Mouse (Mus musculus): ENCODE results near the gene Ckb. TPM values are rescaled to one million over a fixed set of nuclear protein-coding genes. Genes with fewer than 3 reads are reported as not detected.

Gene Ckb
- polyA plus RNA-seq, 2 experiments, result 26.1 to 26.5 TPM

DNA sequence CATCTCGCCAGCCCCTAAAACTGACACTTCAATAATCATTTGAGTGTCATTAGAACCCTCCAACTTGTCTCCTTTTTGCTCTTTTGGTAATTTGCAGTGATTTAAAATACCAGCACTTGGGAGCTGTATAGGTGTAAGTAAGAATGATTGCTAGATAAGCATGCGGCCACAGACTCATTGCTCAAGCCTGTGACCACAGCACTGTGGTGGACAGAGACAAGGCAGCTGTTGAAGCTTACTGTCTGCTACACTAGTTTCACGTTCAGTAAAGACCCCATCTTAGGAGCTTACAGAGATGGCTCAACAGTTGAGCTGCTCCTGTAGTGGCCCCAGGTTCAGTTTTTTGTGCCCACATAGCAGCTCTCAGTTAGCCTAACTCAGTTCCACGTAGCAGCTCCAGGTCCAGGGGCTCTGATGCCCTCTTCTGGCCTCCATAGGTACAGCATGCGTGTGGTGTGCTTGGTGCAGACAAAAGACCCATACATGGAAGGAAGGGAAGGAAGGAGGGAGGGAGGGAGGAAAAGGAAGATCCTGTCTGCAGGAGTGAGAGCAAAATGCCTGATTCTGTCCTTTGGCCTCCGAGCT is 24.0 kb downstream of the Ckb start:
- TF ChIP-seq EP300 (IDR thresholded peaks at IDR 0.05; ENCODE audit: low read depth) (no peak), CTCF (IDR thresholded peaks at IDR 0.05; ENCODE audit: low read depth) (peak; percentile 92)
- Histone ChIP-seq H3K4me1 (replicated peaks; ENCODE audit: control insufficient read depth in 2 of 2, insufficient read depth in 2 of 2, low read length in 1 of 2) (no peaks in the 10 kb centered on the region), H3K36me3 (replicated peaks; ENCODE audit: control insufficient read depth, insufficient read depth, low read depth) (peaks cover 45% of the 10 kb centered on the region), H3K9ac (replicated peaks) (no peak overlapping the region), H3K4me2 (ENCODE audit: low read depth) (no peak overlapping the region), H3K9me3 (ENCODE audit: control insufficient read depth, low read length) (no peaks in the 10 kb centered on the region), H3K4me3 (ENCODE audit: insufficient read depth in 1 of 2, low read depth in 2 of 2, low read length in 2 of 2) (no peak overlapping the region), H3K27ac (no peak overlapping the region), H3K27me3 (ENCODE audit: control insufficient read depth, insufficient read depth, low read length) (no peaks in the 10 kb centered on the region)
- DNase-seq (ENCODE audit: low read depth in 3 of 3, low spot score in 3 of 3) (peak in 2 of 3 experiments; percentile 29 to 32), ATAC-seq (ENCODE audit: insufficient read depth) (peak; percentile 59; the same call in 1 of the 2 replicates)
- WGBS (ENCODE audit: insufficient replicate concordance), result 49% methylated on average over 6 of the region's 6 CpGs

Other genes starting within 250 kb of the Ckb start
- gene Tnfaip2, start 229.9 kb downstream of the Ckb start, polyA plus RNA-seq (2012; rRNA removed), result 57.6 and 61.8 TPM in 2 replicates
- gene Tnfaip2, start 229.9 kb downstream of the Ckb start, polyA plus RNA-seq (2014; fragmentation: Nextera tagmentation; extraction: Ambion mirVana), result 78.7 and 88.5 TPM in 2 replicates
- 0.61 and 0.91 TPM in 2 replicates for gene Gm266, start 186.5 kb downstream of the Ckb start, polyA plus RNA-seq (2012; rRNA removed)
- gene Gm266, start 186.5 kb downstream of the Ckb start, polyA plus RNA-seq (2014; fragmentation: Nextera tagmentation; extraction: Ambion mirVana), result 0.42 and 0.53 TPM in 2 replicates
- gene Eif5, start 134.3 kb downstream of the Ckb start, polyA plus RNA-seq (2012; rRNA removed), result 64.1 and 112 TPM in 2 replicates
- 411 and 432 TPM in 2 replicates for gene Eif5, start 134.3 kb downstream of the Ckb start, polyA plus RNA-seq (2014; fragmentation: Nextera tagmentation; extraction: Ambion mirVana)
- gene Mark3, start 97.8 kb downstream of the Ckb start, polyA plus RNA-seq (2012; rRNA removed), result 14.6 and 24.6 TPM in 2 replicates
- 18.0 and 19.5 TPM in 2 replicates for gene Mark3, start 97.8 kb downstream of the Ckb start, polyA plus RNA-seq (2014; fragmentation: Nextera tagmentation; extraction: Ambion mirVana)
- 19.3 and 32.7 TPM in 2 replicates for gene Trmt61a, start 5.8 kb upstream of the Ckb start, polyA plus RNA-seq (2012; rRNA removed)
- 3.3 and 4.4 TPM in 2 replicates for gene Trmt61a, start 5.8 kb upstream of the Ckb start, polyA plus RNA-seq (2014; fragmentation: Nextera tagmentation; extraction: Ambion mirVana)
- gene Bag5, start 40.9 kb upstream of the Ckb start, polyA plus RNA-seq (2012; rRNA removed), result 5.5 and 9.8 TPM in 2 replicates
- gene Bag5, start 40.9 kb upstream of the Ckb start, polyA plus RNA-seq (2014; fragmentation: Nextera tagmentation; extraction: Ambion mirVana), result 15.2 and 15.5 TPM in 2 replicates
- 7.5 and 13.4 TPM in 2 replicates for gene Apopt1, start 40.9 kb upstream of the Ckb start, polyA plus RNA-seq (2012; rRNA removed)
- gene Apopt1, start 40.9 kb upstream of the Ckb start, polyA plus RNA-seq (2014; fragmentation: Nextera tagmentation; extraction: Ambion mirVana), result 19.3 and 20.0 TPM in 2 replicates
- 11.3 and 16.3 TPM in 2 replicates for gene Klc1, start 86.5 kb upstream of the Ckb start, polyA plus RNA-seq (2012; rRNA removed)
- 14.3 and 17.2 TPM in 2 replicates for gene Klc1, start 86.5 kb upstream of the Ckb start, polyA plus RNA-seq (2014; fragmentation: Nextera tagmentation; extraction: Ambion mirVana)
- gene Xrcc3, start 141.5 kb upstream of the Ckb start, polyA plus RNA-seq (2012; rRNA removed), result 11.7 and 15.5 TPM in 2 replicates
- gene Xrcc3, start 141.5 kb upstream of the Ckb start, polyA plus RNA-seq (2014; fragmentation: Nextera tagmentation; extraction: Ambion mirVana), result 6.6 and 7.5 TPM in 2 replicates
- gene Zfyve21, start 141.8 kb upstream of the Ckb start, polyA plus RNA-seq (2012; rRNA removed), result 35.3 and 38.4 TPM in 2 replicates
- gene Zfyve21, start 141.8 kb upstream of the Ckb start, polyA plus RNA-seq (2014; fragmentation: Nextera tagmentation; extraction: Ambion mirVana), result 52.0 and 54.5 TPM in 2 replicates
- gene Ppp1r13b, start 235.8 kb upstream of the Ckb start, polyA plus RNA-seq (2012; rRNA removed), result 2.5 and 2.8 TPM in 2 replicates
- 2.9 and 3.6 TPM in 2 replicates for gene Ppp1r13b, start 235.8 kb upstream of the Ckb start, polyA plus RNA-seq (2014; fragmentation: Nextera tagmentation; extraction: Ambion mirVana)

All from liver, embryonic 14.5 days (tissue).